Mouse (Mus musculus) frontal cortex, postnatal 10 days (tissue): ENCODE measurements at regions not wholly inside any gene's neighbourhood (a gene's known extent, or its start where the extent isn't known, plus 50 kb on each side); places are given as distances from the start of the nearest gene placed in this dataset.

Source experiments
- DNase-seq, 2 experiments: peaks; one replicate each; pipeline ENCODE4 v3.0.0; 2022; ENCODE audit warnings: low spot score in 2 of 2, mixed read lengths in 1 of 2

GRCm38 (mm10) chr14:98833230-98833999, 160.7 kb downstream of the Rpl36a-ps1 start:
- DNase-seq: no peak

GRCm38 (mm10) chr14:98832401-98832800, 161.7 kb downstream of the Rpl36a-ps1 start:
- no peak for DNase-seq

GRCm38 (mm10) chr14:98829958-98830633, 164.0 kb downstream of the Rpl36a-ps1 start:
- no peak for DNase-seq

- no peak for DNase-seq
Observed at GRCm38 (mm10) chr14:98827490-98827889, 166.6 kb downstream of the Rpl36a-ps1 start.

GRCm38 (mm10) chr14:98813657-98814056, 180.5 kb downstream of the Rpl36a-ps1 start:
- DNase-seq: no peak

GRCm38 (mm10) chr14:98810259-98811042, 183.7 kb downstream of the Rpl36a-ps1 start:
- DNase-seq: peak; percentile 25 to 38

GRCm38 (mm10) chr14:98808117-98808516, 186.0 kb downstream of the Rpl36a-ps1 start:
- DNase-seq: no peak

- DNase-seq: peak in 1 of 2 experiments; percentile 10
Observed at GRCm38 (mm10) chr14:98805066-98805465, 189.1 kb downstream of the Rpl36a-ps1 start.

- DNase-seq: no peak
Observed at GRCm38 (mm10) chr14:98801293-98801692, 192.8 kb downstream of the Rpl36a-ps1 start.

GRCm38 (mm10) chr14:98791970-98792369, 202.1 kb downstream of the Rpl36a-ps1 start:
- no peak for DNase-seq

- no peak for DNase-seq
Observed at GRCm38 (mm10) chr14:98791232-98791906, 202.7 kb downstream of the Rpl36a-ps1 start.

GRCm38 (mm10) chr14:98789794-98790193, 204.3 kb downstream of the Rpl36a-ps1 start:
- no peak for DNase-seq

GRCm38 (mm10) chr14:98781711-98782110, 212.4 kb downstream of the Rpl36a-ps1 start:
- DNase-seq: no peak

GRCm38 (mm10) chr14:98772080-98772479, 222.0 kb downstream of the Rpl36a-ps1 start:
- DNase-seq: no peak

GRCm38 (mm10) chr14:98768845-98769244, 225.3 kb downstream of the Rpl36a-ps1 start:
- DNase-seq: no peak

- DNase-seq: no peak
Observed at GRCm38 (mm10) chr14:98767481-98767880, 226.6 kb downstream of the Rpl36a-ps1 start.

GRCm38 (mm10) chr14:98765358-98765757, 228.8 kb downstream of the Rpl36a-ps1 start:
- DNase-seq: no peak

- no peak for DNase-seq
Observed at GRCm38 (mm10) chr14:98750766-98751165, 243.4 kb downstream of the Rpl36a-ps1 start.

GRCm38 (mm10) chr14:98749086-98750027, 244.8 kb downstream of the Rpl36a-ps1 start:
- no peak for DNase-seq

- no peak for DNase-seq
Observed at GRCm38 (mm10) chr14:98747159-98747775, 246.9 kb downstream of the Rpl36a-ps1 start.
